Mouse (Mus musculus): ENCODE results near the gene Mat2a.
A peak's percentile ranks its signal among the peaks of the same experiment; 100 is the strongest.

The Mat2a gene

GRCm38 (mm10) chr6:72415181-72415580 lies 24.2 kb downstream of the Mat2a start:
- no peak for DNase-seq (ENCODE audit: low spot score)

GRCm38 (mm10) chr6:72414076-72414756 lies 25.1 kb downstream of the Mat2a start, which contains the start of gene Ggcx:
Gene Ggcx, plus strand, starts transcription at chr6:72414308.
- DNase-seq (ENCODE audit: low spot score), result peak; percentile 96

GRCm38 (mm10) chr6:72410518-72410917 lies 28.8 kb downstream of the Mat2a start:
- no peak for DNase-seq (ENCODE audit: low spot score)

GRCm38 (mm10) chr6:72410003-72410402 lies 29.4 kb downstream of the Mat2a start:
- DNase-seq (ENCODE audit: low spot score), result no peak

- DNase-seq (ENCODE audit: low spot score), result peak; percentile 84
Observed at GRCm38 (mm10) chr6:72409567-72409966, 29.8 kb downstream of the Mat2a start.

GRCm38 (mm10) chr6:72407119-72407518 lies 32.2 kb downstream of the Mat2a start:
- DNase-seq (ENCODE audit: low spot score), result peak; percentile 89

- DNase-seq (ENCODE audit: low spot score), result peak; percentile 40
Observed at GRCm38 (mm10) chr6:72405356-72405755, 34.0 kb downstream of the Mat2a start.

GRCm38 (mm10) chr6:72401875-72402274 lies 37.5 kb downstream of the Mat2a start:
- DNase-seq (ENCODE audit: low spot score), result peak; percentile 78

GRCm38 (mm10) chr6:72399967-72400366 lies 39.4 kb downstream of the Mat2a start:
- DNase-seq (ENCODE audit: low spot score), result no peak

- no peak for DNase-seq (ENCODE audit: low spot score)
Observed at GRCm38 (mm10) chr6:72396837-72397251, 42.5 kb downstream of the Mat2a start.

GRCm38 (mm10) chr6:72392341-72392740 lies 47.0 kb downstream of the Mat2a start:
- no peak for DNase-seq (ENCODE audit: low spot score)

GRCm38 (mm10) chr6:72390795-72391521 lies 48.4 kb downstream of the Mat2a start:
- DNase-seq (ENCODE audit: low spot score), result peak; percentile 45

GRCm38 (mm10) chr6:72389941-72390771 lies 49.2 kb downstream of the Mat2a start, which contains the start of gene Vamp8:
Gene Vamp8, minus strand, starts transcription at chr6:72390703.
- peak; percentile 87 for DNase-seq (ENCODE audit: low spot score)

- no peak for DNase-seq (ENCODE audit: low spot score)
Observed at GRCm38 (mm10) chr6:72389471-72389940, 49.9 kb downstream of the Mat2a start.

- DNase-seq (ENCODE audit: low spot score), result no peak
Observed at GRCm38 (mm10) chr6:72388791-72389329, 50.5 kb downstream of the Mat2a start.

- DNase-seq (ENCODE audit: low spot score), result no peak
Observed at GRCm38 (mm10) chr6:72388266-72388665, 51.1 kb downstream of the Mat2a start.

GRCm38 (mm10) chr6:72387816-72388215 lies 51.5 kb downstream of the Mat2a start:
- no peak for DNase-seq (ENCODE audit: low spot score)

- no peak for DNase-seq (ENCODE audit: low spot score)
Observed at GRCm38 (mm10) chr6:72386561-72386960, 52.8 kb downstream of the Mat2a start.

- no peak for DNase-seq (ENCODE audit: low spot score)
Observed at GRCm38 (mm10) chr6:72385258-72385657, 54.1 kb downstream of the Mat2a start.

- DNase-seq (ENCODE audit: low spot score), result no peak
Observed at GRCm38 (mm10) chr6:72383952-72384351, 55.4 kb downstream of the Mat2a start.

- no peak for DNase-seq (ENCODE audit: low spot score)
Observed at GRCm38 (mm10) chr6:72383142-72383820, 56.1 kb downstream of the Mat2a start.

All from urinary bladder, postnatal 14 days (tissue).